Mouse (Mus musculus) ES-Bruce4 (cell line): ENCODE measurements around the gene Kcnk18. TPM values are rescaled to one million over a fixed set of nuclear protein-coding genes. Genes with fewer than 3 reads are reported as not detected.
A peak's percentile ranks its signal among the peaks of the same experiment; 100 is the strongest.

Source experiments
- H3K27ac ChIP-seq: 2 replicates; pipeline ENCODE4 v1.5.1; 2012; ENCODE audit warnings: low read length, inconsistent platforms; ENCODE audit not compliant: insufficient read depth
- H3K27me3 ChIP-seq: 2 replicates; pipeline ENCODE4 v1.6.1; 2012; ENCODE audit warnings: mild to moderate bottlenecking, low read length, inconsistent platforms; ENCODE audit not compliant: control insufficient read depth, poor library complexity, insufficient read depth, severe bottlenecking
- H3K36me3 ChIP-seq: 2 replicates; pipeline ENCODE4 v1.6.1; 2012; ENCODE audit warnings: inconsistent platforms, mild to moderate bottlenecking, low read length, moderate library complexity; ENCODE audit not compliant: control insufficient read depth, poor library complexity, insufficient read depth, severe bottlenecking
- H3K4me1 ChIP-seq: one replicate; pipeline ENCODE4 v1.8.1; 2011; ENCODE audit warnings: low read length; ENCODE audit not compliant: control insufficient read depth, insufficient read depth
- H3K4me3 ChIP-seq: 2 replicates; pipeline ENCODE4 v1.5.1; 2011; ENCODE audit warnings: low read depth, mild to moderate bottlenecking, low read length
- H3K9ac ChIP-seq: 2 replicates; pipeline ENCODE4 v1.6.1; 2012; ENCODE audit warnings: low read depth, mild to moderate bottlenecking, inconsistent platforms; ENCODE audit not compliant: poor library complexity, severe bottlenecking
- H3K9me3 ChIP-seq: replicated peaks from 2 replicates; pipeline ENCODE4 v1.6.1; 2012; ENCODE audit warnings: mild to moderate bottlenecking, low read length, inconsistent platforms; ENCODE audit not compliant: control insufficient read depth, poor library complexity, insufficient read depth, severe bottlenecking
- CTCF ChIP-seq: IDR thresholded peaks from one replicate; pipeline ENCODE4 v1.8.1; 2011; ENCODE audit warnings: low read depth, low read length
- EP300 ChIP-seq: IDR thresholded peaks from 2 replicates; pipeline ENCODE4 v1.6.1; 2011; ENCODE audit warnings: low read depth, low read length; ENCODE audit not compliant: insufficient read depth
- POLR2A ChIP-seq: IDR thresholded peaks from one replicate; pipeline ENCODE4 v1.8.1; 2011; ENCODE audit warnings: low read length; ENCODE audit not compliant: insufficient read depth
- polyA plus RNA-seq: library from polyadenylated mRNA; stranded (reverse); fragments of >200 nt; gene quantifications from 2 replicates; pipeline ENCODE4 v1.2.4, GENCODE M21; 2011; ENCODE audit warnings: low read depth; ENCODE audit not compliant: missing spikeins, insufficient read depth, insufficient read length

Gene Kcnk18
- polyA plus RNA-seq, 1 experiment: not detected

DNA sequence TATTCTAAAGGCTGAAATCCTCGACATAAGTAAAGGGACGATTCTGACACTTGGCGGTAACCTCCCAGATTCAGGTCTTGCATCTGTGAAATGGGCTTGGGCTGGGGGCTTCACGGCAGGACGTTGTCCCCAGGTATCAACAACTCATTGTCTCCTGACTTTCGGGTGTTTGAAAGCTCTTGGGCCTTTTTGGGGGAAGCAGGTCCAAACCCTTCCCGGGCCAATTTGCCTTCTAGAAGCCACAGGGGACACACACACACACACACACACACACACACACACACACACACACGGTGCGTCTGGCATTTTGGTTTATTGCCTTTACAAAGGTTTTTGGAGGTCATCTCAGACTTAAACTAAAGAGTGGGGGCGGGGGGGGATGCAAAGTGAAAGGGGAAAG lies 25.6 kb upstream of the Kcnk18 start:
- TF ChIP-seq CTCF: no peak
- no peak for TF ChIP-seq EP300
- TF ChIP-seq POLR2A: no peak
- Histone ChIP-seq H3K9ac (peak overlapping the region; percentile 20; the same call in 1 of the 2 replicates), H3K36me3 (no peaks in the 10 kb centered on the region), H3K4me3 (no peak overlapping the region), H3K9me3 (no peaks in the 10 kb centered on the region), H3K27ac (no peak overlapping the region), H3K4me1 (no peaks in the 10 kb centered on the region), H3K27me3 (peaks cover 3% of the 10 kb centered on the region; the same call in 1 of the 2 replicates)

GRCm38 (mm10) chr19:59193986-59194820 lies 24.8 kb upstream of the Kcnk18 start:
- Histone ChIP-seq H3K4me3 (peak overlapping the region; percentile 48), H3K36me3 (no peaks in the 10 kb centered on the region), H3K9me3 (no peaks in the 10 kb centered on the region), H3K4me1 (no peaks in the 10 kb centered on the region), H3K27me3 (peaks cover 3% of the 10 kb centered on the region; the same call in 1 of the 2 replicates), H3K9ac (peak overlapping the region; percentile 20; the same call in 1 of the 2 replicates), H3K27ac (no peak overlapping the region)
- TF ChIP-seq EP300: no peak
- no peak for TF ChIP-seq CTCF
- no peak for TF ChIP-seq POLR2A

- Histone ChIP-seq H3K9me3 (no peaks in the 10 kb centered on the region), H3K36me3 (no peaks in the 10 kb centered on the region), H3K4me1 (no peaks in the 10 kb centered on the region), H3K27me3 (peaks cover 3% of the 10 kb centered on the region; the same call in 1 of the 2 replicates), H3K4me3 (no peak overlapping the region), H3K9ac (no peak overlapping the region), H3K27ac (no peak overlapping the region)
- no peak for TF ChIP-seq CTCF
- TF ChIP-seq POLR2A: no peak
- TF ChIP-seq EP300: no peak
These were observed 23.7 kb upstream of the Kcnk18 start for GRCm38 (mm10) chr19:59195181-59195770.

DNA sequence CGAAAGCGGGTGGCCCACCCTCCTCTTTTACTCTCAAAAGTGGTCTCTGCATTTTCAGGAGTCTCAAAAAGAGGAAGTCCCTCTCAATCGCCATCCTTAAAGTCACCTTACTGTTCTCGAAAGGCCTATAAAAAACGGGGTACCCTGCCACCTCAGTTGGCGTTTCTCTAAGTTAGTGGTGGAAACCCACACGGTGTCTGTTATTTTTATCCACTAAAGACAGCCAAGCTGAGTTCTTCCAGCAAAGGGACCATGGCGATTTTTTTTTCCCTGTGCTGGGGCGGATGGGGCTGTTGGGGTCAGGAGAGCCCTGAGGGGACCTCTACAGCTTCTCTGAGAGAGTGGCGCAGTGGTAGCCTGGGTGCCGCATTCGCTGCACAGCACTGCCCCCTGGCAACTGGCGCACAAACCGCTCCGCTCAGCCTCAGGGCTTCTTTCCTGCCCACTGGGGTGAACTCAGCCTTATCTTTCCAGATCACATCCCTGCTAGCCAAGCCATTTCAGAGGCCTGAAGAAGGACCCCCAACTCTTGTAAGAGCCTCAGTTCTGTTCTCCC lies 22.8 kb upstream of the Kcnk18 start:
- Histone ChIP-seq H3K4me3 (no peak overlapping the region), H3K9ac (no peak overlapping the region), H3K9me3 (no peaks in the 10 kb centered on the region; the same call in 1 of the 2 replicates), H3K36me3 (no peaks in the 10 kb centered on the region), H3K4me1 (no peaks in the 10 kb centered on the region), H3K27me3 (peaks cover 3% of the 10 kb centered on the region; the same call in 1 of the 2 replicates), H3K27ac (no peak overlapping the region)
- TF ChIP-seq POLR2A: no peak
- TF ChIP-seq EP300: no peak
- TF ChIP-seq CTCF: peak; percentile 63

DNA sequence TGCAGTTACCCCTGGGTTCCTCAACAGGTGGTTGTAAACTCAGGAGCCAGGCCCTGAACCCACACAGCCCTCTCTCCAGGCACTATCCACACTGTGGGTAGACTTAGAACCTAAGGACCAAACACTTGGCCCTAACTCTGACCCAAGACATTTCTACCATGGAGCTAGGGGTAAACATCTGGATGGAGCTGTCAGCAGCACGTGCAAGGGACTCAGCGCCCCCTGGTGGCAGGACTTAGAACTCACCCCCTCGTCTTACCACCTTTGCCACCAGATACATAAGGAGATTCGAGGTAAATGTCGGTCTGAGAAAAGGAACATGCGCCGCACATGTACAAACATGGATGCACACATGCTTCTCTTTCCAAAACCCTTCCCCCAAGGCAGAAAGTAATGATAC lies 20.9 kb upstream of the Kcnk18 start:
- TF ChIP-seq POLR2A: no peak
- peak; percentile 90 for TF ChIP-seq CTCF
- Histone ChIP-seq H3K4me1 (no peaks in the 10 kb centered on the region), H3K27ac (no peak overlapping the region), H3K27me3 (no peaks in the 10 kb centered on the region; the same call in 1 of the 2 replicates), H3K4me3 (no peak overlapping the region), H3K9me3 (no peaks in the 10 kb centered on the region; the same call in 1 of the 2 replicates), H3K9ac (no peak overlapping the region), H3K36me3 (no peaks in the 10 kb centered on the region)

GRCm38 (mm10) chr19:59208475-59208874 lies 10.5 kb upstream of the Kcnk18 start:
- Histone ChIP-seq H3K9ac (no peak overlapping the region), H3K4me1 (no peaks in the 10 kb centered on the region), H3K27me3 (peaks cover 1% of the 10 kb centered on the region; the same call in 1 of the 2 replicates), H3K27ac (no peak overlapping the region), H3K9me3 (no peaks in the 10 kb centered on the region), H3K36me3 (no peaks in the 10 kb centered on the region), H3K4me3 (no peak overlapping the region)
- TF ChIP-seq EP300: no peak
- no peak for TF ChIP-seq POLR2A
- TF ChIP-seq CTCF: peak; percentile 64
